Mouse (Mus musculus) ovary, adult 18-20 months (tissue): ENCODE results near the gene Camk2n1.
A peak's percentile ranks its signal among the peaks of the same experiment; 100 is the strongest.

ENCODE experiments used
- DNase-seq: peaks from one replicate; pipeline ENCODE4 v3.0.0; 2022; ENCODE audit warnings: low spot score, mixed read lengths

The Camk2n1 gene

GRCm38 (mm10) chr4:138465446-138465845 is 11.3 kb downstream of the Camk2n1 start:
- no peak for DNase-seq

DNA sequence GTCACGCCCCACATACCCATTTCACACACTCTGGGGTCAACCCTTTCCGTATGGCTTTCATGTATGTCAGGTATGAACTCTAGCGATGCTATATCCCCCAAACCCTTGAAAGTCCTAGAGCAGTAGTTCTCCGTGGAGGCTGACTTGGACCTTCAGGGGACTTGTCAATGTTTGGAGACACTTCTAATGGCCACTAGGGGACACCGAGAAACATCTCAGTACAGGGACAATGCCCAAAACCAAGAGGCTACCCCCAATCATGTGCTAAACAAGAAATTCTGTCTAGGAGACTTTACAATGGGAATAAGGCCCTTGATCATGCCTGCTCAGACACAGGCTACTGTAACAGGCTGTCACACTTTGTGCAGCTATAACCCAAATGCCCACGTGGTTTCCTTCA is 12.6 kb downstream of the Camk2n1 start:
- DNase-seq = no peak

- DNase-seq = no peak
Observed at GRCm38 (mm10) chr4:138467451-138467850, 13.3 kb downstream of the Camk2n1 start.

DNA sequence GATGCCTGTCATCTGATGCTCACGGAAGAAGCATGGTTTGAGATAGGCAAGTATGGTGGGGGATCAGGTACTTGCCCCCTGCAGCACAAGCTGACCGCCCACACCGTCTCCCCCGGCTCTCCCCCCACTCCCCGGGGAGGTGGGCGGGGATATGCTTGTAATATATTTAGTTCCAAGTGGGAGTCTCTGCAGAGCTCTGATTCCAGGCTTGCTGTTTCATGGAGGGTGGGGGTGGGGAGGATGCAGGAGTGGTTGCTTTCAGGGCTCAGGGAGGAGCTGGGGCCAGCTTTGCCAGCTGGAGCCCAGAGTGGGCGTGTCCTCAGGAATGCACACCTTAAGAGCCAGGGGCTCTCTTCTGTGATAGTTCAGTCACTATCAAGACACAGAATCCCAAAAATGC is 15.0 kb downstream of the Camk2n1 start:
- DNase-seq = no peak

DNA sequence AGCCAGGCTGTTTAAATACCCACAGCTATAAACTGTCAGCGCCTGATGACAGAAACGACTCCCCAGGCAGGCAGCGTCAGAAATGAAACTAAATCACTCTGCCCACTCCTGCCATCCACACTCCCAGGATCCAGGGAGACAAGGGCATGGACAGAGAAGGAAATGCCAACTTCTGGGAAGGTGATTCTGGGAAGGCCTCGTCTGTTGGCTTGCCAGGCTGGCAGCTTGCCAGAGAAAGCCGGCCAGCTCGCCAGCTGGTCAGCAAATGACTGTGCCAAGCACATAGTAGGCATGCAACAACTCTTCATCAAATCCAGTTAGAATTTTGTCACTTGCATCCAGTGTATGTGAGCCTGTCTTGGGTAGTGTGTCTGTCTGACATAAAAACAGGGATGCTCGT is 17.1 kb downstream of the Camk2n1 start:
- no peak for DNase-seq

DNA sequence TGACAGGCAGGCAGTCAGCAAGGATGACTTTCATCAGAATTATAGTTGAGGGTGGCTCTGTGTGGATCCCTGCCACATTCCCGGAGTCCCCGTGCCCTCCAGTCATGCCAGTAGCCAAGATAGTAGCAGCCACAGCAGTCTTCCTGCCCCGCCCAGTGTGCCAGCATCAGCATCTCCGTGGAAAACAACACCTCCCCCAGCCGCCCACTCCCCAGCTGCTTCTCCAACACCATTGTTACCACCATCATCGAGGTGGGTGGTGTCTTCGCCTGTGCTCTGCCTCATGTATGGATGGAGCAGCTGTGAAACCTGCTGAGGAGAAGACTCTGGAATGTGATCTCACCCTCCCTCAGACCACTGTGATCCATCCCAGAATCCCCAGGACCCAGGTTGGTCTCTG is 25.5 kb downstream of the Camk2n1 start:
- no peak for DNase-seq

DNA sequence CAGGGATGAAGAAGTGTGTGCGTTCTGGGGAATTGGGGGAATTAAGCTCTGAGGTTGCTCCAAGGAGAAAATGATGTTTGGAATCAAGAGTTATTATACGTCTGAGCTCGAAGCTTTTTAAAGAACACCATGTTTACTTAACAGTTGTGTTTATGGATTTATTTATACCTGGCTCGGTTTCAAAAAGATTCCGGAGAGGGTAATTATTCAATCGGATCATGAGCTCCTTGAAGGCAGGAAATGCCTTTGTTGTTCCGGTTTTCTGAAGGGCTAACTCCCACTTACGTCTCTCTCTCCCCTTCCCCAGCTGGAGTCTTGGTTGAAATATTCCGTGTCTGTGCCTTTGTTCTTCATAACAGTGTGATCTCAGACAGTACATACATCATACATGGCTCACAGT is 26.8 kb downstream of the Camk2n1 start:
- DNase-seq = no peak

GRCm38 (mm10) chr4:138482721-138483120 is 28.6 kb downstream of the Camk2n1 start:
- no peak for DNase-seq

- no peak for DNase-seq
Observed at GRCm38 (mm10) chr4:138488241-138488640, 34.1 kb downstream of the Camk2n1 start.

DNA sequence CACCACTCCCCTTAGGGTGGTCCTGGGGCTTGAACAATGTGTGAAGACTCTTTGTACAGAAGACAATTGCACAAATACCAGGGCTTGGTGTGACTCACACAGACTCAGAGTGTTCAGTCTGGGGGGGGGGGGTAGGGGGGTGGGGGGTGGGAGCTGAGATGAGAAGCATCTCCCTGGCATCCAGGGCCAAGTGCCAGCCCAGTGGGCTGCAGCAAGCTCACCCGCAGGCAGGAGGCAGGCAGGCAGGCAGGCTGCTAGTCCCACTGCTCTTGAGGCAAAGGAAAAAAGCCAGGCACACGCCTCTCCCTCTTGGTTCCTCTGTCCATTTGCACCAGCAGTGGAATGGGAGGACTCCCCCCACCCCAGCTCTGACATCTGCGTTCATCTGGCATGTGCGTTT is 37.0 kb downstream of the Camk2n1 start:
- no peak for DNase-seq

- DNase-seq = no peak
Observed at GRCm38 (mm10) chr4:138493161-138494001, 39.3 kb downstream of the Camk2n1 start.

- no peak for DNase-seq
Observed at GRCm38 (mm10) chr4:138494905-138495304, 40.8 kb downstream of the Camk2n1 start.

GRCm38 (mm10) chr4:138495775-138496174 is 41.7 kb downstream of the Camk2n1 start:
- no peak for DNase-seq

DNA sequence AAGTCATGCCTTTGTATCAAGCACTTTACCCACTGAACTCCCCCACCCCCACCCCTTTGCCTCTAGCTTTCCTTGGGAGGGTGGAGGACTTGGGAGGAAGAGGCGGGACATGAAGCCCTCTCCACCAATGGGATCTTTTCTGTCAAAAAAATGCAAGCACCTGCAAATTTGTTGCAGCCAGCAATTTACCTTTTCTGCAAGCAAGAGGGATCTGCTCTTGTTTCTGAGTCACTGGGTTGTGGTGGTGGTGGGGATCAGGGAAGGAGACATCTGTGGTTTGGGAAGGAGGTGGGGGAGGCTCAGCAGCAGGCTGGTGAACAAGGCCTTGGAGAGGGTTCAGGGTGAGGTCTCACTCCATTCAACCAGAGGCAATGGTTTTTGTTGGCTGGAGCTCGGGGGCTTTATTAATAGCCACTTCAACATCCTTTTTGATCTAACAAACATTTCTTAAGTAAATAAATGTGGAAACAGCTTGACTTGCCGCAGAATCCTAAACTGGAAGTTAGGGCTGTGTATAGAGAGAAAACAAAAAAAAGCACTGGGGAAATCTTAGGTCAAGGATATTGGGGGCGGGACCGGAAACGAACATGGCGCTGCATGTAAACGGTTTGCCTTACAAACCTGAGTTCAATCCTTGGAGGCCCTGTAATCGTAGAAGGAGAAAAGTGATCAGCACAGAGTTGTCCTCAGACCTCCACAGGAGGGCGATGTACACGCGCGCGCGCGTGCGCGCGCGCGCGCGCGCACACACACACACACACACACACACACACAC is 42.8 kb downstream of the Camk2n1 start:
- peak; percentile 31 for DNase-seq

- no peak for DNase-seq
Observed at GRCm38 (mm10) chr4:138499856-138500645, 45.9 kb downstream of the Camk2n1 start.

GRCm38 (mm10) chr4:138501048-138501447 is 46.9 kb downstream of the Camk2n1 start:
- no peak for DNase-seq

- DNase-seq = no peak
Observed at GRCm38 (mm10) chr4:138504632-138505101, 50.6 kb downstream of the Camk2n1 start.

DNA sequence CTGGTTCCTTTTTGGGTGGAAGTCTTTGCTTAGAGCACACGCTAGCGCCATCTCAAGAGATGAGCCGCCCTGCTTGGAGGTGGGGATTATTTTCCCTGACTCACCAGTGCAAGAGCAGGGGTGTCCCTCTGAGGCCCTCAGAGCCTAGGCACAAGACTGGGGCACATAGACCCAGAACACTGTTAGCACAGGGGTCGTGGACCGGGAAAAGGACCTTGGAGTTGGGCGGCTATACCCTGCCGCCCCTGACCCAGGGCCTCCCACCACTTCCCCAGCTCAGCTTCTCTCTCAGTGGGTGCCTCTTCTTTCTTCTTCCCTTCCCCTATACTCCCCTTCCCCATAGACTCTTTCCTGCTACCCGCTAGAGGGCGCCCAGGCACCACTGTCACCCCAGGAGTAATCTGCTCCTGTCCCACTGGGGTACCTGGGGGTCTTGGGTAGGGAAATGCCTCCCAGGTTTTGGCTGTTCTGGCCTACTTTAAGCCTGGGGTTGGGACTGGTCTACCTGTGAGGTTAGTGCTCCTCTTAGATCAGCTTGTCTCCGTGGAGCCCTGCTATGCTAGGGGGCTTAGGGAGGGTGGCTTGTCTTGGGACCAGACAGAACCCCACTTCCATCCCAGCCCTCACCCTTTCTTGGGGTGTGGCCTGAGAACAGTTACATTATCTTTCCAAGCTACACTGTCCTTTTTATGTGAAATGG is 51.2 kb downstream of the Camk2n1 start:
- no peak for DNase-seq

- no peak for DNase-seq
Observed at GRCm38 (mm10) chr4:138507903-138508302, 53.8 kb downstream of the Camk2n1 start.
